Mouse (Mus musculus): Measurements from ENCODE around the gene Ldb3.

DNA sequence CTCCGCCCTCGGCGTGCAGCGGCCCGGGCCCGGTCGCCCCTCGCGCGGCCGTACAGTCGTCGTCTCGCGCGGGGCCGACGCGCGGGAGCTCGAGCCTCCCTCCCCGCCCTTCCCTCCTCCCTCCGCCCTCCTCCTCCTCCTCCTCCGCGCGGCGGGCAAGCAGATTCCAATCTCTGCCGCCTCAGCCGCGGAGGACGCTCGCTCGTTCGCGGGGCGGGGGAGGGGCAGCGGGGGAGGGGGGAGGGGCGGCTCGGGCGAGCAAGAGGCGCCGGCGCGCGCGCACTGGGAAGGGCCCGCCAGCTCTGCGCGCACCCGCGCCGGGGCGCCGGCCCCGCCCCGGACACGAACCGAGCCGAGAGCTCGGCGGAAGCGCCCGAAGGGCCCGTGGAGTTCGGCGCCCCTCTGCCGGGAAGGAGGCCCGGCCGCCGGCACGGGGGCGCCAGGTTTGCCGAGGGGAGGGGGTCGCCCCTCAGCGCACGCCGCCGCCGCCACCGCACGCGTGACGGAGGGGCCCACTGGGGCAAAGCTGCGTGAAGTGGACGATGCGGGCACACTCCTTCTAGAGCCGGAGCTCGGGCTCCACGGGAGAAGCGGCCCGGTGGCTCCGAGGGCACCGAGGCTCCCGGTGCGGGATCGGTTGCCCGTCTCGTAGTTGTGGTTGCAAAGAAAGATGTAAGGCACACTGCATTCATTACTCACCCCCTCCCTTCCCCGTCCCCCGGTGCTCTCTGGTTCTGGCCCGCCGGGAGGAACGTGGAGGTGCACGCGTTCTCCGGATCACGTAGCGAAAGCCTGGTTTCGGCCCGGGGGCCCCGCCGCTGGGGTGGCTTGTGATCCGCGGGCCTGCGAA is 85.8 kb downstream of the Ldb3 start:
- no peak for TF ChIP-seq GATA1 (IDR thresholded peaks at IDR 0.05; ENCODE audit: low read length)
- TF ChIP-seq TAL1 (IDR thresholded peaks at IDR 0.05; ENCODE audit: low read length): no peak

All from erythroblast, embryonic 14.5 days (primary cell).